Mouse (Mus musculus) forebrain, embryonic 13.5 days (tissue): ENCODE measurements around the gene Tex48. TPM values are rescaled to one million over a fixed set of nuclear protein-coding genes. Genes with fewer than 3 reads are reported as not detected.

Source experiments
- ATAC-seq: fragments of 200-750 bp; cut with Nextera tagmentation; 2 replicates; pipeline ENCODE4 v1.8.0; 2017
- H3K27ac ChIP-seq: fragments of 300-500 bp; sonication (generic); 2 replicates; pipeline ENCODE4 v1.5.1; 2015; ENCODE audit warnings: inconsistent platforms, mild to moderate bottlenecking, moderate library complexity
- H3K27me3 ChIP-seq: fragments of 300-500 bp; sonication (generic); 2 replicates; pipeline ENCODE4 v1.6.1; 2015; ENCODE audit warnings: mild to moderate bottlenecking, inconsistent platforms
- H3K36me3 ChIP-seq: fragments of 300-500 bp; sonication (generic); 2 replicates; pipeline ENCODE4 v1.6.1; 2015; ENCODE audit warnings: mild to moderate bottlenecking, inconsistent platforms; ENCODE audit not compliant: poor library complexity, severe bottlenecking
- H3K4me1 ChIP-seq: fragments of 300-500 bp; sonication (generic); 2 replicates; pipeline ENCODE4 v1.6.1; 2015; ENCODE audit warnings: inconsistent platforms
- H3K4me2 ChIP-seq: fragments of 300-500 bp; sonication (generic); 2 replicates; pipeline ENCODE4 v1.6.1; 2015; ENCODE audit warnings: inconsistent platforms, mild to moderate bottlenecking, moderate library complexity
- H3K4me3 ChIP-seq: fragments of 300-500 bp; sonication (generic); 2 replicates; pipeline ENCODE4 v1.5.1; 2015; ENCODE audit warnings: mild to moderate bottlenecking, inconsistent platforms
- H3K9ac ChIP-seq: fragments of 300-500 bp; sonication (generic); 2 replicates; pipeline ENCODE4 v1.6.1; 2015; ENCODE audit warnings: mild to moderate bottlenecking, inconsistent platforms
- H3K9me3 ChIP-seq: fragments of 300-500 bp; sonication (generic); replicated peaks from 2 replicates; pipeline ENCODE4 v1.6.1; 2016; ENCODE audit warnings: inconsistent platforms
- WGBS: fragments of 180-500 bp; shearing (Covaris S2); methylation state at CpG from one replicate; pipeline ENCODE4 v1.1.7; 2015; 5-methylcytosine and 5-hydroxymethylcytosine counted together
- polyA plus RNA-seq: library from polyadenylated mRNA; unstranded; fragments of >200 nt; fragmentation: Nextera tagmentation; extraction: Ambion mirVana; gene quantifications from 2 replicates; pipeline ENCODE4 v1.2.1, GENCODE M21; 2015

The Tex48 gene
- polyA plus RNA-seq, 1 experiment from 2014 or later, result not detected

DNA sequence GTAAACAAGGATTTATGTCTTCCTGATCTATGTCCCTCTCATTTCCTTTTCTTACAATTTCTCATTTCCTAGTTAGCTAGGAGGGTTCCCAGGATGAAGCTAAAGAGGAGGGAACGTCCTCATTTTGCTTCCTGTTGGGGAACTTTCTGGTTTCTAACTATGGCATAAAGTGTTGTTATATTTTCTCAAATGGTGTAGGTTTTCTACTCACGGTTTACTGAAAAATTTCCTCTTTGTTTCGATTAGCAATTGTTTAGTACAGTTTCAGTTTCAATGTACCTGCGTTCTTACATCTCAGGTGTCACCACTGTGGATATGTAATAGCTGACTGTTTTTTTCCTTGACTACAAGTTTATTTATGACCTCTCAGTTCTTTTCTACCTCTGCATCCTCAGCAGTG is 31.7 kb downstream of the Tex48 start:
- no peak for ATAC-seq
- WGBS, result 90% methylated on average over 4 of the region's 4 CpGs

DNA sequence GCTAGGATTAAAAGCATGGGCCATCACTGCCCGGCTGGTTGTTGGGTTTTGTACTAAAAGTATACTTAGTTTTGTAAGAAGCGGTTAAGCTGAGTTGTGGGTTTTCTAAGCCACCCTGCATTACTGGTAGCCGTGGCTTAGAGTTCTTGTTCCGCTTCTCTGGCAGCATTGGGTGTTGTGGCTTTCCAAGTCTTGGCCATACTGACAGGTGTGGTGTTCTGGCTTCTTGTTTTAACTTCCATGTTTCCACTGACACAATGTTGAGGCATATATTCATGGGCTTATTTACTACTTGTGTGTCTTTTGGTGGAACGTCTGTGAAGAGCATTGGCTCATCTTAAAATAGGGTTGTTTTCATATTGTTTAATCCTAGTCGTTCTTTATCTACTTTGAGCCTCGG is 32.2 kb downstream of the Tex48 start:
- H3K36me3 ChIP-seq, result no peaks in the 10 kb centered on the region
- no peaks in the 10 kb centered on the region for H3K9me3 ChIP-seq
- no peak overlapping the region for H3K9ac ChIP-seq
- no peak overlapping the region for H3K27ac ChIP-seq
- H3K27me3 ChIP-seq, result no peaks in the 10 kb centered on the region
- H3K4me1 ChIP-seq, result no peaks in the 10 kb centered on the region
- 88% methylated on average over 7 of the region's 7 CpGs for WGBS
- H3K4me3 ChIP-seq, result no peak overlapping the region
- ATAC-seq, result no peak
- H3K4me2 ChIP-seq, result no peak overlapping the region

More for the DNA sequence above, 31.7 kb downstream of the Tex48 start:
- H3K9ac ChIP-seq, result no peak overlapping the region
- H3K36me3 ChIP-seq, result no peaks in the 10 kb centered on the region
- no peak overlapping the region for H3K4me3 ChIP-seq
- H3K9me3 ChIP-seq, result no peaks in the 10 kb centered on the region
- H3K4me2 ChIP-seq, result no peak overlapping the region
- H3K27me3 ChIP-seq, result no peaks in the 10 kb centered on the region
- H3K27ac ChIP-seq, result no peak overlapping the region
- no peaks in the 10 kb centered on the region for H3K4me1 ChIP-seq

DNA sequence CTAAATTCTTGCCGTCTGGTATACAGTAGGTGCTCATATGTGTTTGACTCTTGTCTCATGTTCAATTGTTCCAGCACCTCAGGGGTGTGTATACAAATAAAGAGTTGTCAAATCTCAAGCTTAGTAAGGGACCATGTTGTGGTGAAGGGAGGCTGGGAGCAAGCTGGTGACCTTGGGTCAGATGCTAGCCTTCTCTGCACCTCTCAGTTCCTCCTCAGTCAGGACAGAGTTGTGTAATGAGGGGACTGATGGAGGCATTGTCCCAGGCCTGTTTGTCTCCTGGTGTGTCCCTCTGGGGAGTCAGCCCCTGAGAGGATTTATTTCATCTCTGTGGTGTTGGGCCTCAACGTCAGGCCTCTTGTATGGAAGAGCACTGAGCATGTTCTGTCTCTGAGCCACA is 36.0 kb downstream of the Tex48 start:
- Histone ChIP-seq H3K4me3 (no peak overlapping the region), H3K4me2 (no peak overlapping the region), H3K9ac (no peak overlapping the region), H3K36me3 (no peaks in the 10 kb centered on the region), H3K27me3 (no peaks in the 10 kb centered on the region), H3K9me3 (no peaks in the 10 kb centered on the region), H3K27ac (no peak overlapping the region), H3K4me1 (no peaks in the 10 kb centered on the region)
- 78% methylated on average over 2 of the region's 2 CpGs for WGBS
- no peak for ATAC-seq

DNA sequence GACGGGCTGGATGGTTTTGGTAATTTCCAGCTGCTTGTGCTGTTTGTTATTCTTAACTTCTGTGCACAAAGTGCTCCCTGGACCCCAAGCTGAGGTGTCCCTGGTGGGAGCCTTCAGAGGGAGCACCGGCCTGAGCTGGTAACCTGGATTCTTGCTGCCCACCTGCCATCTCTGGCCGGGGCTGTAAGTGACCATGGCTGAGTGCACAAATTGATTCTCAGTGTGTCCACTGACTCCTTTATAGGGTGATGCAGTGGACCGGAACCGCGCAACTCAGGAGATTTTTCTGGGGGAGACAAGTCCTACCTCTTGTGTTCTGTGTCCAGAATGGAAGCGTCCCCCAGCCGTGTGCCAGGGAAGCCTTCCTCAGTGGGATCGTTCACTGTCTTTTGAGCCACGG is 37.0 kb downstream of the Tex48 start:
- Histone ChIP-seq H3K27ac (no peak overlapping the region), H3K36me3 (no peaks in the 10 kb centered on the region), H3K9me3 (no peaks in the 10 kb centered on the region), H3K4me2 (no peak overlapping the region), H3K9ac (no peak overlapping the region), H3K4me3 (no peak overlapping the region), H3K4me1 (peaks cover 2% of the 10 kb centered on the region), H3K27me3 (no peaks in the 10 kb centered on the region)
- no peak for ATAC-seq
- WGBS, result 80% methylated on average over 10 of the region's 10 CpGs

DNA sequence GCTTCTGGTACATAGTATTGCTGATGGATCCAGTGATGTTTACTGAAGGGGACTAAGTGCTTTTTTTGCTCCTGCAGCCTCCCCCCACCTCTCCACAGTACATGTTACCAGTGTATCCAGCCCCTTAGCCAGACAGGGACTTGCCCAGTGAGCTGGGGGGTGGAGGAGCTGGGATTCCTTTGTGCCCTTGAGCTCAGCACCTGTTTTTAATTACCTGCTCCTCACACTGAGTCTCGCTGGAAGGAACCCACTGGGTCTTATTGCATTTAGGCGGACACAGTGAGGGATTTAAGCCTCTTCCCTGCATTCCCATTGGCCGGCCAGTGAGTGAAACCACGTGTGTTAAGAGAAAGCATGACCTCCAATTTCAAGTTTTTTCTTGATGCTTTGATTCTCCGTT is 39.6 kb downstream of the Tex48 start:
- H3K9me3 ChIP-seq, result peaks cover 5% of the 10 kb centered on the region; the same call in 1 of the 2 replicates
- no peak overlapping the region for H3K4me2 ChIP-seq
- ATAC-seq, result no peak
- H3K36me3 ChIP-seq, result 0 out of 2 replicates have a peak, but pooled peaks cover 2% of the 10 kb centered on the region
- no peak overlapping the region for H3K27ac ChIP-seq
- peaks cover 8% of the 10 kb centered on the region for H3K4me1 ChIP-seq
- H3K4me3 ChIP-seq, result no peak overlapping the region
- no peak overlapping the region for H3K9ac ChIP-seq
- no peaks in the 10 kb centered on the region for H3K27me3 ChIP-seq
- 62% methylated on average over 5 of the region's 5 CpGs for WGBS

DNA sequence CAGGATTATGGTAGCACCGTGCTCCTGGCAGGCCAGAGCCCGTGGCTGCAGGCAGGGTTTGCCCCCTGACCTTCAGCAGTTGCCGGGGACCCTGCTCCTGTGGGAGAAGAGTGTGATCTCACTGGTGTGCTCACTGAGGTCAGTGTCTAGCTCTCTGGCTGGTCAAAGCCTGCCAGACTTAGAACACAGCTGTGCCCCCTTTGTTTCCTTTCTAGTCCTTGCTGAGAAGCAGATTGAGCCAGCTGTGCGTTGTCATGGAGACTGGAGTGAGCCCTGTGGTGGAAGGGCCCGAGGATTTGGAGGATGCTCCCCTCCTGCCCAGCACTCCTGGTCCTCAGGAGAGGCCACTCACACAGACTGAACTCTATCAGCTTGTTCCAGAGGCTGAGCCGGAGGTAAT is 42.1 kb downstream of the Tex48 start:
- WGBS, result 22% methylated on average over 6 of the region's 6 CpGs
- Histone ChIP-seq H3K36me3 (0 out of 2 replicates have a peak, but pooled peaks cover 5% of the 10 kb centered on the region), H3K4me2 (no peak overlapping the region), H3K9ac (no peak overlapping the region), H3K4me1 (peaks cover 8% of the 10 kb centered on the region), H3K9me3 (peaks cover 8% of the 10 kb centered on the region; the same call in 1 of the 2 replicates), H3K27me3 (no peaks in the 10 kb centered on the region), H3K4me3 (no peak overlapping the region), H3K27ac (no peak overlapping the region)
- ATAC-seq, result peak; percentile 76

DNA sequence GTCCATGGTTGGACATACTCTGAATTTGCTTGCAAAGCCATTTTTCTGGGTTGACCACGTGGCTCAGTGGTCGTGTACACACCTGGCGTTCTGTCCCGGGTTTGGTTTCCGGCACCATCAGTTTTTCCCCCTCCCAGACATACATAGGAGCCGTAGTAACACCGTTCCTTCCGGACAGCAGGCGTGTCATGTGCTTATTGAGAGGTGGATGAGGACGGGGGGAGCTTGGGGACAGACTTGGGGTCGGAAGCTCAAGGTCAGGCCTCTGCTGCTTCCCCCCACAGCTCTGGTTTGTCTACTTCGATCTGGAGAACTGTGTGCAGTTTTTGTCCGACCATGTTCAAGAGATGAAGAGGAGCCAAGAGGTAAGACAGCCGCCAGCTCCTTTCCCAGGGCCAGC is 42.6 kb downstream of the Tex48 start:
- no peaks in the 10 kb centered on the region for H3K27me3 ChIP-seq
- H3K36me3 ChIP-seq, result 0 out of 2 replicates have a peak, but pooled peaks cover 5% of the 10 kb centered on the region
- no peak overlapping the region for H3K4me3 ChIP-seq
- H3K27ac ChIP-seq, result no peak overlapping the region
- H3K4me1 ChIP-seq, result peaks cover 8% of the 10 kb centered on the region
- H3K9ac ChIP-seq, result no peak overlapping the region
- 80% methylated on average over 14 of the region's 14 CpGs for WGBS
- H3K9me3 ChIP-seq, result peaks cover 8% of the 10 kb centered on the region; the same call in 1 of the 2 replicates
- H3K4me2 ChIP-seq, result no peak overlapping the region
- no peak for ATAC-seq

DNA sequence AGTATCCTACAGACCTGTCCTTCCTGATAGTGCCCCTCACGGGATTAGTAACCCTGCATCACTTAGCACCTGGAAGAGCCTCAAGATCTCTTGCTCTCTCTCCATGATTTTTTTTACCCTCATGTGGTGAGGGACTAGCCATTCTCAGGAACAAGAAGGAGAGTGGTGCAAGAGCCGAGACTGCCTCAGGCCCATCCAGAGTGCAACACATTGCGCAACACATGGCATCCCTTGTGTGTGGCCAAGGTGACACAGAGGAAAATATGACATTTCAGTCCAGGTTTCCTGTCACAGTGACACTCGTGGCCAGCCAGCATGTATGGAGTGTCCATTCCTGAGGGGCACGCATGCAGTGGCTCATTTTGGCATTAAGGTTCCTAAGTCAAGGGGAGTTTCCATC is 49.6 kb downstream of the Tex48 start:
- Histone ChIP-seq H3K4me1 (peaks cover 10% of the 10 kb centered on the region), H3K9ac (no peak overlapping the region), H3K4me2 (no peak overlapping the region), H3K9me3 (peaks cover 4% of the 10 kb centered on the region; the same call in 1 of the 2 replicates), H3K36me3 (0 out of 2 replicates have a peak, but pooled peaks cover 3% of the 10 kb centered on the region), H3K27ac (no peak overlapping the region), H3K4me3 (no peak overlapping the region), H3K27me3 (no peaks in the 10 kb centered on the region)
- no peak for ATAC-seq
- 88% methylated on average over 5 of the region's 5 CpGs for whole genome bisulfite sequencing

DNA sequence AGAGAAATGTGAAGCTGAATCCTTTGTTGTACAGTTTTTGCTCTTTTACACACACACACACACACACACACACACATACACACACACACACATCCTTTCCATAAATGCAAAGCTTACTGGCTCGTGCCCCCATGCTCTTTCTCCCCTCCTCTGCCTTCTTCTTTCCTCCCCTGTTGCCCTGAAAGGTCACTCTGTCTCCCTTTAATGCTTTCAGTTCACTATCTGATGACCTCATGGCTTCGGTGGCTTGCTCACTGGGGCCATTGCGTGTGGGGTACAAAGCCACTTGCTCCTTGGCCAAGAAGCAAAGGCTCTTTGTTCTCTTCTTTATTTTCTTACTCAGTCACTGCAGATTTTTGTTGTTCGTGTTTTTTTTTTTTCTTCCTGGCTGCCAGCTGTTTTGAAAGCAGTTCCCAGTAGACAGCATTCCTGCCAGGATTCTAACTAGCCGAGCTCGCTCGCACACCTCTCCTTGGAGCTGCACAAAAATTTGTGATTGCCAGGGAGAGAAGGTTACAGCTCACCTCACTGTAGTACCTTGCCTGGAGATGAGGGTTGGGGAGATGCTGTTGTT is 51.9 kb downstream of the Tex48 start:
- H3K4me3 ChIP-seq, result no peak overlapping the region
- no peak for ATAC-seq
- WGBS, result 13% methylated on average over 7 of the region's 7 CpGs

DNA sequence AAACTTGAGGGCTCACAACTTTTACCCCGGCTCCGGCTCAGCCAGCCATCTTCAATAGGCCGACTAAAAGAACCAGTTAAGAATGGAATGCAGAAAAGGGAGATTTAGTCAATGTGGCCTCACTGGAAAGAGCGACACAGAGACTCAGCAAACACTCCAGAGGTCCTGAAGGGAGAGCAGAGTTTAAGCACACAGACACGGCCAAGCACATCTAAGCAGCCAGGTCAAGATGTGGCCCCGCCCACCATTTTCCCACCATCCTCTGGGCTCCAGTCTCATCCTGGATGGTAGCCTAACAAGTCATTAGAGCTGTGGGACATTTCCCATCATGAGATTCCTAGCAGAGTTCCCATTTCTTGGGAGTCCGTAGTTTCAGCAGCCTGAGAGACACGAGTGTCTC is 52.9 kb downstream of the Tex48 start:
- Histone ChIP-seq H3K9me3 (no peaks in the 10 kb centered on the region), H3K4me3 (no peak overlapping the region), H3K9ac (no peak overlapping the region), H3K4me1 (peaks cover 10% of the 10 kb centered on the region), H3K27ac (no peak overlapping the region), H3K36me3 (no peaks in the 10 kb centered on the region), H3K27me3 (no peaks in the 10 kb centered on the region), H3K4me2 (no peak overlapping the region)
- WGBS, result 86% methylated on average over 8 of the region's 8 CpGs
- ATAC-seq, result no peak

More for the DNA sequence above, 51.9 kb downstream of the Tex48 start:
- H3K9ac ChIP-seq, result no peak overlapping the region
- peaks cover 10% of the 10 kb centered on the region for H3K4me1 ChIP-seq
- H3K27me3 ChIP-seq, result no peaks in the 10 kb centered on the region
- H3K27ac ChIP-seq, result no peak overlapping the region
- no peak overlapping the region for H3K4me2 ChIP-seq
- no peaks in the 10 kb centered on the region for H3K9me3 ChIP-seq
- no peaks in the 10 kb centered on the region for H3K36me3 ChIP-seq

DNA sequence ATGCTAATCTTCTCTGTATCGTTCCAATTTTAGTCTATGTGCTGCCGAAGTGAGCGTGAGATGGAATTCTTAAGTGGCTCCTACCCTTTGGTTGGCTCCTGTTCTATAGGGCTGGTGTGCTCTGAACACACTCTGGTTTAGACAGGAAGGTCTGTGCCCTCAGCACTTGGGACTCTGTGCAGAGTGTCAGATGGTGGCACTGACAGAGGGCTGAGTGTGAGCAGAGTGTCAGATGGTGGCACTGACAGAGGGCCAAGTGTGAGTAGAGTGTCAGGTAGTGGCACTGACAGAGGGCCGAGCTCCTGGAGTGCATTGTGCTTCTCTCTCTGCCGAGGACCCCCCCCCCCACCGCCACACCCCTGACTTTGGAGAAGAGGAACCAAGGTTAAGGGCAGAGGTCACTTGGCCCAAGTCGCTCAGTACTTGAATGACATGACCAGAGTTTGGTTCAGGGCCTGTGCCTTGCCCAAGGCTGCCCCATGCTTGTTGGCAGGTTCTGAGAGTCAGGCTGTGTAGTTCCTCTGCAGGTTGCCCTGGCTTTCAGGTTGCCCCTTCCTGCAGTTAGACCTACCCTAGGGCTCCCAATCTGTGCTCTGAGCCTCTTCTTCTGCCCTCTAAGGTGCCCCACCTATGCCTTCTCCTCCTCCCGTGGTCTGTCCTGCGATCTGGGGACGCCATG is 54.4 kb downstream of the Tex48 start:
- Histone ChIP-seq H3K4me2 (no peak overlapping the region), H3K36me3 (no peaks in the 10 kb centered on the region), H3K4me3 (no peak overlapping the region), H3K27me3 (no peaks in the 10 kb centered on the region), H3K4me1 (peaks cover 10% of the 10 kb centered on the region), H3K9ac (no peak overlapping the region), H3K27ac (no peak overlapping the region), H3K9me3 (no peaks in the 10 kb centered on the region)
- WGBS, result 86% methylated on average over 10 of the region's 10 CpGs
- ATAC-seq, result no peak

DNA sequence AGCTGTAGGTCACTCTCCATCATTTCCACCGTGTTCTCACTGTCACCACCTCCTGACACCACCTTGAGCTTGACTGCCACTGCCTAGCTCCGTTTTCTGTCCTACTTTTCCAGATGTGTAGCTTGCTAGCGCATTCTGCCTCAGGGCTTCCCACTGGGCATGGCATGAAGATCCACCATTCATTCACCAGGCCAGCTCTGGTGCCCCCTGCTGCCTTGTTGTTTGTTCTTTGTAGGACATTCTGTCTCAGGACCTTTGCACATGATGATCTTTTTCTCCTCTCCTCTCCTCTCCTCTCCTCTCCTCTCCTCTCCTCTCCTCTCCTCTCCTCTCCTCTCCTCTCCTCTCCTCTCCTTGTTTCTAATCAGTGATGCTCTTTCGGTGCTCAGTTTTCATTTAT is 59.5 kb downstream of the Tex48 start:
- Histone ChIP-seq H3K27me3 (peaks cover 4% of the 10 kb centered on the region; the same call in 1 of the 2 replicates), H3K4me1 (peaks cover 27% of the 10 kb centered on the region; the same call in 1 of the 2 replicates), H3K9ac (no peak overlapping the region), H3K4me3 (no peak overlapping the region), H3K36me3 (no peaks in the 10 kb centered on the region), H3K4me2 (no peak overlapping the region), H3K9me3 (no peaks in the 10 kb centered on the region), H3K27ac (no peak overlapping the region)
- 88% methylated on average over 4 of the region's 4 CpGs for whole genome bisulfite sequencing
- no peak for ATAC-seq
